Mouse (Mus musculus): Measurements from ENCODE around the gene Psmg3.

Gene Psmg3

GRCm38 (mm10) chr5:139815964-139816363 lies 10.7 kb downstream of the Psmg3 start:
- DNase-seq (ENCODE audit: extremely low spot score) = no peak

DNA sequence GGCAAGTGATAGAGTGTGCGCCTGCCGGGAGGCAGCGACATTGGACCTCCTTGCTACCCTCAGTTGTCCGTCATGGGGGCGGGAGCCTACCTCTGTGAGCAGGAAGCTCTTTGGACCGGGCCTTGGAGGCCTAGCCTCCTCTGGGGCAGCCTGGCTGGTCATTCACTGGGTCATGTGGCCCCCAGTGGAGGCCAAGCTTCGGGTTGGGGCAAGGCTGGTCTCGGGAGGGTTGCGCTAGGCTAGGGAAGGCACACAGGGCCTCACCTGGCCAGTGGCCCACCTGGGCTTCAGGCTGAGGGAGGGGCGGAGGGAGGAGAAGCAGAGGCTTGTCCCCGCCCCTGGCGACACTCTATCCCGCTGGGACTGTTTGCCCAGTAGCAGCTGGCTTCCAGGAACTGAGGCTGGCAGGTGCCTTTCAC lies 12.7 kb downstream of the Psmg3 start:
- no peak for DNase-seq (ENCODE audit: extremely low spot score)

GRCm38 (mm10) chr5:139813126-139813490 lies 13.6 kb downstream of the Psmg3 start:
- DNase-seq (ENCODE audit: extremely low spot score) = no peak

DNA sequence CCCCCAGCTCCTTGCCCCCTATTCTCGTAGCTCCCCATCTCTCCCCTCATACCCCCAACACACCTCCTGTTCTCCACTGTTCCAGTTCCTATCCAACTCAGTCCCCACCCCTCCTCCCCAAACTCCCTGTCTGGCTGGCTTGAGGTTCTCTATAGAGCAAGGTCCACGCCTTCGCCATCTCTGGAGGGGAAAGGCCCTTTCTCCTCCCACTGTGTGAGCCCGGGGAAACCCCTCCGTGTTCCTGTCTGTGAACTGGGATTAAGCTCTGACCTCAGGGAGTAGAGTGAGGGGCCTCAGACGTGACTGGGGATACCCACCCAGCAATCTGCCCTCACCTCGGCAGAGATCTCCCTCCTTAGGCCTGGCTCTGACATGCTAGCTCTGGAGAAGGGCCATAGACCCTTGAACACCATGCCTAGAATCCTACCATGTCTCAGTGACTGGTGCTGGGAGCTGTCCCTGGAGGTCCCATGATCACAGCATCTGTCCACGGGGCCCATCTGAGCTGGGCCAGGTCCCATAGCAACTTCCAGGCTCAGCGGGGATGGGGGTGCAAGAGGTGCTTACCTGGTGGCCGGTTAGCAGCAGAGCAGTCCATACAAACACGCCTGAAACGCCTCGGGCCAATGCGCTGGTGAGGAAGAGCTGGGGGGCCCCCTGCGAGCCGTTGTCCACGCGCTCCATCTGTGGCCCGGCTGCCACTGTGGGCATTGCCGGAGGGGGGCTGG lies 14.1 kb downstream of the Psmg3 start:
- DNase-seq (ENCODE audit: extremely low spot score) = no peak

DNA sequence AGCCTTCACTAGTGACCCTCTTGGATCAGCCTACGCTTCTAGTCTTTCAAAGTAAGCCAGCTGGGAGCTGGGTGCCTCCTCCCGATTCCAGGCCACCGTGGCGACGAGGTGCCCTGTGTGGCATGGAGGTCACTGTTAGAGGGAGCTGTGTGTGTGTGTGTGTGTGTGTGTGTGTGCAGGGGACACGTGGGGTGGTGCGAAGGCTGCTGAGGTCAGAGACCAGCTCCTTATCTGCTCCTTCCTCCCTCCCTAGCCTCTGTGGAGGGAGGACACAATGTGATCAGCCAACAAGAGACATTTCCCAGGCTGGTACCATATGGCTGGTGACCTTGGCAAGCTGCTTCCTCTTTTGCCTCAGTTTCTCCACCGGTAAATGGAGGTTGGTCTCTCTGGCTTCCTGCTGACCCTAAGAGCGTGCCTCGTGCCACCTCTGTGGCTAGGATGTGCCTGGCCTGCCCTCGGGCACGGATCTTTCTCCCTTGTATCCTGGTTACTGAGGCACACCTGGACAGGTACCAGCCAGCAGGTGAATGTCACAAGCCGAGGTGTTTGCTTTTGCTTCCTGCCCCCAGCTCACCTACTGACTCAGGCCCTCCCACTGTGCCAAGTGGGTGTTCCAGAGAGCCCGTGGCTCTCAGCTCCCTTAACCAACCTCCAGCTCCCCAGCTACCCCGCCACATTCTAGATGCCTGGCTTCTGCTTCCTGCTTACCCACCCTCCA lies 14.8 kb downstream of the Psmg3 start:
- no peak for DNase-seq (ENCODE audit: extremely low spot score)

DNA sequence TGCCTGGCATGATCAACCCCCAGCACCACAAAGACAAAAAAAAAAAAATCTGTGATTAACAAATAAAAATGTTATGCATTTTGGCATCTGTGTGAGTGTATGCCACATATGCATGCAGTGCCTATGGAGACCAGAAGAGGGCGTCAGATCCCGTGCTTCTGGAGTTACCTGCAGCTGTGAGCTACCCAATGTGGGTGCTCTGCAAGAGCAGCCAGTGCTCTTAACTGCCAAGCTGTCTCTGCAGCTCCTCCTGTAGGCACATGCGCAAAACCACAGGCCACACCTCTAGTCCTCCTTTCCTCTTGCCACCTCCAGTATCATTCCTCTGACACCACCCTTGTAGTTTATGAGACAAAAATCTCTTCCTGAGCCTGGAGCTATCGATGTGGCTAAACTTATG lies 17.3 kb downstream of the Psmg3 start:
- DNase-seq (ENCODE audit: extremely low spot score) = no peak

GRCm38 (mm10) chr5:139805924-139806323 lies 20.8 kb downstream of the Psmg3 start:
- no peak for DNase-seq (ENCODE audit: extremely low spot score)

DNA sequence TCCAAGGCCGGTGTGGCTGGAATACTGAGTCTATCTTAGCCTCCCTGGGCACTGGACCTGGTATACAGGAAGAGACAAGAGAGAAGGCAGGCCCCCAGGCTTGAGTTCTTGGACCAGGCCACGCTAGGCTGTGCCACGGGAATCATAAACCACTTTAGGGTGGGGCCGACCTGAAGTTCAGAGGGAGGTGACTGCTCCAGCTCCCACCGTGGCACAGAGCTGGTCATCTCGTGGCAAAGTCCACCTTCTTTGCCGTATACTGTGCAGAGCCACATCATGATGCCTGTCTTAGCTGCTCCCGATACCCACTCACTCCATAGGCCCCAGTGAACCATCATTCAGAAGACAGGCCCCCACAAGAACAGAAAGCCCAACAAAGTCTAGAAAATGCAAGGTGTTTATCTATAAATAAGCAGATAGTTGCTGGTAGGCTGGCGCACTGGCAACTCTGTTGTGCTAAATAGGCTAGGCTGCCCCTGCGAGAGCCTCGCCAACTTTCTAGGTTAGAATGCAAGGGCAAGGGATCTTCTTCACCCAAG lies 22.0 kb downstream of the Psmg3 start:
- no peak for DNase-seq (ENCODE audit: extremely low spot score)

DNA sequence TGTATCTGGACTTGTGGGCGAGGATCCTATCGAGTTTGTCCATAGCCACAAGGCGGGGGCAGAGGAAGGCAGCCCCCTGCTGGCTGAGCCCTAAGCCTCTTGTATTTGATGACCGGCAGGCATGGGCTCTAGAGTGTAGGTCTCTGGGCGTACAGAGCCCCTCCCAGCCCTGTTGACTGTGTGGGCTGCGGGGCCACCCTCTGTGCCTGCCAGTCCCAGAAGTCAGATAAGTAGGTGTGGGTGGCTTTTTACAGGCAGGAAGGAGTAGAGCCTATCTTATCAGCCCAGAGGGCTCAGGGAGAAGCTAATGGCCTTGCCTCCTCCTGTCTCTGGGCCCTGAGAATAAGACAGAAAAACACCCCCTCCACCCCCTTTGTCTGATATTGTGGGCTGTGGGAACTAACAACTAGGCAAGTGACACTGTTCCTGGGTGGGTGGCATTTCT lies 22.6 kb downstream of the Psmg3 start:
- DNase-seq (ENCODE audit: extremely low spot score) = peak; percentile 46

DNA sequence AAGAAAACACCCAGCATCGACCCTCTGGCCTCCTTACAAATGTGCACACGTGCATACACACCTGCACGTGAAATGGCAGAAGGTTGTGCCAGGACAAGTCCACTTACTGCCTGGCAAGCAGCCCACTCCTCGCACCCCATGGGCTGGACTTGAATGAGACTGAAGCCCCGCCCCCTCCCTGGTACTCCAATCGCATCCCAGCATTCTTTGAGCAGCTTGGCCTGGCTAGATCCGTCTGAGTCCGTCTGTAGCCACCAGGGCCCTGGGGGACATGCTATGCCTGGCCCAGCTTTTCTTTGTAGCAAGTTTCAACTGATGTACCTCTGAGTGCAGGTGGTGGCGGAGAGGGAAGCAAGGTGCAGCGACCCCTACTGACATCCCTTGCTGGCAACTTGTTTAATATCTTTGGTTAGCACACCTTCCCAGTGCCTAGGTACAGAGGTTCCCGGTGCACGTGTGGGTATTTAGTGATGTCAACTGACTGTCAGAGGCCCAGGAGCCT lies 23.0 kb downstream of the Psmg3 start:
- DNase-seq (ENCODE audit: extremely low spot score) = peak; percentile 71

GRCm38 (mm10) chr5:139803165-139803564 lies 23.5 kb downstream of the Psmg3 start:
- DNase-seq (ENCODE audit: extremely low spot score) = no peak

GRCm38 (mm10) chr5:139801880-139802279 lies 24.8 kb downstream of the Psmg3 start:
- DNase-seq (ENCODE audit: extremely low spot score) = no peak

GRCm38 (mm10) chr5:139801231-139801630 lies 25.5 kb downstream of the Psmg3 start:
- DNase-seq (ENCODE audit: extremely low spot score) = no peak

DNA sequence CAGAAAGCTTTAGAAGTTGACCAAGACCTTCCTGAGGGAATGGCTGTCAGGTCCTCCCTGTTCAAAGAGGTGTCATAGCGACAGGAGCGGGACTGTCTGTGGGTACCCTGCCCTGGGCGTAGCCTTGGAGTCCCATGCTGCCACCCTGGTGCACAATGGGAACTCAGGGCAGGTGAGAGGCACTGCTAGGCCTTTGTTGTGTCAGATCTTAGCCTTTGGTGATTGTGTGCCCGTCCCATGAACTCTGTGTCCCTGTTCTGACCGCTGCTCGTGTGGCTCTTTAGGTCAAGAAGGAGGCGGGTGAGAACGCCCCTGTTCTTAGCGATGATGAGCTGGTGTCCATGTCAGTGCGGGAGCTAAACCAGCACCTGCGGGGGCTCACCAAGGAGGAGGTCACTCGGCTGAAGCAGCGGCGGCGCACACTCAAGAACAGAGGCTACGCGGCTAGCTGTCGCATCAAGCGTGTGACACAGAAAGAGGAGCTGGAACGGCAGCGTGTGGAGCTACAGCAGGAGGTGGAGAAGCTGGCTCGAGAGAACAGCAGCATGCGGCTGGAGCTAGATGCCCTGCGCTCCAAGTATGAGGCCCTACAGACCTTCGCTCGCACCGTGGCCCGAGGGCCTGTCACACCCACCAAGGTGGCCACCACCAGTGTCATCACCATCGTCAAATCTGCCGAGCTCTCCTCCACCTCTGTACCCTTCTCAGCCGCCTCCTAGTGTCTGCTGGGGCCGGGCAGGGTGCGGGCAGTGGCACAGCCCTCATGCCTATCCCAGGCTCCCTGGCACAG lies 26.7 kb downstream of the Psmg3 start:
- DNase-seq (ENCODE audit: extremely low spot score) = no peak

GRCm38 (mm10) chr5:139799041-139799440 lies 27.6 kb downstream of the Psmg3 start:
- no peak for DNase-seq (ENCODE audit: extremely low spot score)

DNA sequence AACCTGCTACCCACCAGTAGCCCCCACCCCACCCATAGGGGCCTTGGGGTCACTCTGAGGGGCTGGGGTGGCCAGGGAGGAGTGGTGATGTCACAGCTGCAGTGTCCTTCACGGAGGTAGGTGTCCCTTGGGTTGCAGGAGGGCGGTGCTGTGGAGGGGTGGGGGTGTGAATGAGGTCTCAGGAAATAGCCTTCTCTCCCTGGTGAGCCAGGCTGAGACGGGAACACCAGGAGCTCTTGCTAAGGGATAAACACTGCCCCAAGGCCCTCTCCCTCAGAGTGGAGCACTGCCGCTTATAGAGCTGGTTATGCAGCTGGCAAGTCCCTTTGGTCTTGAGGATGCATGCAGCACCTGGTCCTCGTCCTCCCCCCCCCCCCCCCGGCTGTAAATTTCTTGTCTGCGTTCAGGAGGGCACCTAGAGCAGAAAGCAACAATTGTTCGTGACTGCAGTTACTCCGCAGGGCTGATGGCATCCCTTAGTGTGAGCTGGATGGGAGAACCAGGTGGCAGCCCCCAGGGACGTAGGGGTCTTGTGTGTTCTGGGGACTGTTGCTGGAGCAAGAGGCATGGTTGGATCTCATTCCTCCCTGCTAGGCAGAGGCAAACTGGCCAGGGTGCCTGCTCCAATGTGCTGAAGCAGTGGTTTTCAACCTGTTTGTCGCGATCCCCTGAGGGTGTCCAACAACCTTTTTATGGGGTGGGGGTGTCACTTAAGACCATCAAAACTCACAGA lies 28.4 kb downstream of the Psmg3 start:
- DNase-seq (ENCODE audit: extremely low spot score) = no peak

- peak; percentile 76 for DNase-seq (ENCODE audit: extremely low spot score)
Measured at GRCm38 (mm10) chr5:139797473-139798167, 29.1 kb downstream of the Psmg3 start.

DNA sequence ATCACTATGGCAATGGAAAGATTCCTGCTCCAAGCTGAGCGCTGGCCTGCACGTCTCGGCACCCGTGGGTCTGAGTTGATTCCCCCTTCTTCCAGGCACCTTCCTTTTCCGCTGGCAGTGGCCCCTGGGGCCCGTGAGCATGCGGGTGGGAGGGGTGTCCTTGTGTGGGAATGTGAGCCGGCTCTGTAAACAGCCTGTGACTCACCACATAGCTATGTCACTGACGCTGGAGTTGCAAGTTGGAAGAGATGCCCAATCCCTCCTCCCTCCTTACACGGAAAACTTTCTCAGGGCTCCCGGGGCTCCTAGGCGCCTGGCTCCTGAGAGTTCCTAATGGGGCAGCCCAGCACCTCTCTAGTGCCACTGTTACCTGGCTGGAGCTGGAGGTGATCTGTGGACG lies 29.8 kb downstream of the Psmg3 start:
- peak; percentile 53 for DNase-seq (ENCODE audit: extremely low spot score)

GRCm38 (mm10) chr5:139796001-139796620 lies 30.6 kb downstream of the Psmg3 start:
- DNase-seq (ENCODE audit: extremely low spot score) = no peak

DNA sequence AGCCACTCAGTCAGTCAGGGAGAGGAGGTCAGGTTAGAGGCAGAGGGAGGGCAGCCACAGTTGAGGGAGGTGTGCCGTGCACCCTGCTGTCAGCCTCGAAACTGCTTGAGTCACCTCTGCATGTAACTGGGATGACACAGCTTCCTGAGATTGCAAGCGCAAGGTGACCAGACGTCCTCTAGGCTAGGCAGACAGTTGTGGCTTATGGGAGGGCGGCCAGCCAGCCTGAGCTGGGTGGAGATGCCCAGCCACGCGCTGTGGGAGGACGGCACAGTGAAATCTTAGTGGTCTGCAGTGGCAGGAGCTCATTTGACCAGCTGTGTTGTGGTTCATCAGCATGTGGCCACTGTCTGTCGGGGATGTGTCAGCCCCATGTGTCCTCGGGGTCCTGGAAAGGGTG lies 31.7 kb downstream of the Psmg3 start:
- no peak for DNase-seq (ENCODE audit: extremely low spot score)

All from embryo, embryonic 9.5 days (tissue).